ENCODE assay signal across 12 mouse cellular contexts in the genomic region with DNA sequence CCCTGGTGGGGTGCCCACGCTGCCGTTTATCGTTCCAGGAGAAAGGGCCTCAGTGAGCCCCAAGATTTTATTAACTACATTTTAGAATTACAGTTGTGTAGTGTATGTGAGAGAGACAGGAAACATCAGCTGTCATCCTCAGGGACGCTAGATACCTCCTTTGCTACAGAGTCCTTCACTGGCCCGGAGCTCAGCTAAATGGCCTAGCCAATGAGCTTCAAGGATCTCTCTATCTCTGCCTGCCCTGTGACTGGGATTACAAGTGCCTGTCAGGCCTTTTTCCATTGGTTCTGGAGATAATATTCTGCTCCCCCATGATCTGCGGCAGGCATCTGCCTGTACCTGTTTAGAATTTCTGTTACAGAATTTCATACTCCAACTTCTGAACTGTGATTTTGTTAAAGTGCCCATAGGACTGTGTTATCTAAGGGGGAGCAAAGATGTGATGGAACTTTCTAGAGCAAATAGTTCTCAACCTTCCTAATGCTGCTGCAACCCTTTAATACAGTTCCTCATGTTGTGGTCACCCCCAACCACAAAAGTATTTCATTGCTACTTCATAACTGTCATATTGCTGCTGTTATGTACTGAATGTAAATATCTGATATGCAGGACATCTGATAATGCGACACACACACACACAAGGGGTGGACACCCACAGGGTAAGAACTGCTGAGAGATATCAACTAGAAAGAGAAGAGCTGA. TPM values are rescaled to one million over a fixed set of nuclear protein-coding genes. Genes with fewer than 3 reads are reported as not detected.
DNase-seq lines count a peak whose midpoint lies in the region; ATAC-seq and TF ChIP-seq lines count a peak whose summit lies in the region.
"Had no signal": no experiment of that assay in that cellular context is flagged by ENCODE, and none has a peak within 500 bp of the region (broad histone marks: within the 10 kb centered on the region; RNA-seq: fewer than 3 reads in every experiment).

No protein-coding gene starts in this region.

- no peaks in the 10 kb centered on the region for H3K27me3 ChIP-seq in ES-Bruce4 (ENCODE audit: control insufficient read depth, insufficient read depth, low read length, poor library complexity, severe bottlenecking)
- H3K27me3 ChIP-seq in liver, embryonic 16.5 days (ENCODE audit: control insufficient read depth, insufficient read depth, low read depth, low read length): no peaks in the 10 kb centered on the region; the same call in 1 of the 2 replicates

- H3K9me3 ChIP-seq in ES-Bruce4 (replicated peaks; ENCODE audit: control insufficient read depth, insufficient read depth, low read length, poor library complexity, severe bottlenecking): no peaks in the 10 kb centered on the region
- H3K9me3 ChIP-seq in liver, embryonic 16.5 days (replicated peaks; ENCODE audit: control insufficient read depth, low read length): no peaks in the 10 kb centered on the region
- H3K9me3 ChIP-seq: hindbrain, embryonic 10.5 days had no signal

- H3K4me1 ChIP-seq in ES-Bruce4 (ENCODE audit: control insufficient read depth, insufficient read depth, low read length): peaks cover 20% of the 10 kb centered on the region
- H3K4me1 ChIP-seq in liver, embryonic 16.5 days (ENCODE audit: control insufficient read depth, low read depth, low read length): peaks cover 6% of the 10 kb centered on the region; the same call in 1 of the 2 replicates

- WGBS in liver, embryonic 16.5 days (ENCODE audit: insufficient replicate concordance): 44% methylated on average over 7 of the region's 7 CpGs

- H3K4me2 ChIP-seq in liver, embryonic 16.5 days (ENCODE audit: low read depth, low read length): no peak overlapping the region

- TF ChIP-seq CTCF in layer of hippocampus, adult 2 months (conservative IDR thresholded peaks at IDR 0.05): no peak
- TF ChIP-seq CTCF in ES-Bruce4 (IDR thresholded peaks at IDR 0.05; ENCODE audit: low read depth, low read length): no peak

- TF ChIP-seq POLR2A in ES-Bruce4 (IDR thresholded peaks at IDR 0.05; ENCODE audit: insufficient read depth, low read length): no peak

- no peak for DNase-seq in layer of hippocampus, adult 2 months (ENCODE audit: low spot score in 2 of 2)
- DNase-seq in layer of hippocampus, adult 9-11 months: no peak
- peak; percentile 50 for DNase-seq in adrenal gland, adult 8-10 months
- no peak for DNase-seq in ovary, postnatal 36 days (ENCODE audit: low spot score)
- DNase-seq: embryo, embryonic 11 days; kidney, adult 11 months; right cerebral cortex, postnatal 4 days had no signal

- no peak for ATAC-seq in liver, embryonic 16.5 days (ENCODE audit: low read depth)
- ATAC-seq in erythroid progenitor cell, adult 5-6 weeks (replicated peaks; ENCODE audit: low FRiP score, poor library complexity, severe bottlenecking): no peak

- H3K27ac ChIP-seq in layer of hippocampus, adult 2 months: peak overlapping the region; percentile 59; the same call in 1 of the 2 replicates
- peak overlapping the region; percentile 99 for H3K27ac ChIP-seq in ES-Bruce4 (ENCODE audit: insufficient read depth, low read length)
- peak overlapping the region; percentile 14; the same call in 1 of the 2 replicates for H3K27ac ChIP-seq in liver, embryonic 16.5 days (ENCODE audit: low read length)
- H3K27ac ChIP-seq: hindbrain, embryonic 10.5 days had no signal

- no peak for TF ChIP-seq EP300 in ES-Bruce4 (IDR thresholded peaks at IDR 0.05; ENCODE audit: insufficient read depth, low read depth, low read length)

- peaks cover under 1% of the 10 kb centered on the region for H3K36me3 ChIP-seq in ES-Bruce4 (ENCODE audit: control insufficient read depth, insufficient read depth, low read length, poor library complexity, severe bottlenecking)
- no peaks in the 10 kb centered on the region for H3K36me3 ChIP-seq in liver, embryonic 16.5 days (ENCODE audit: control insufficient read depth, insufficient read depth)

- no peak overlapping the region for H3K9ac ChIP-seq in ES-Bruce4 (ENCODE audit: low read depth, poor library complexity, severe bottlenecking)
- no peak overlapping the region for H3K9ac ChIP-seq in liver, embryonic 16.5 days (ENCODE audit: low read depth, low read length)

- H3K4me3 ChIP-seq in layer of hippocampus, adult 2 months: no peak overlapping the region
- H3K4me3 ChIP-seq in ES-Bruce4 (ENCODE audit: low read depth, low read length): no peak overlapping the region
- H3K4me3 ChIP-seq in liver, embryonic 16.5 days (ENCODE audit: low read depth, low read length): no peak overlapping the region
- H3K4me3 ChIP-seq: hindbrain, embryonic 10.5 days; myocyte had no signal

RNA-seq across cellular contexts. Expression of gene Psma6, which starts 3.2 kb away (rescaled TPM):
- total RNA-seq in layer of hippocampus, adult 2 months (2021): 100 to 1,000 TPM; 128 to 146 TPM
- 308 and 323 TPM in 2 replicates for polyA plus RNA-seq in ES-Bruce4 (2011; ENCODE audit: insufficient read depth, insufficient read length, low read depth, missing spikeins)
- 100 to 1,000 TPM; 196 to 232 (median 214) TPM for total RNA-seq in adrenal gland, adult 8-10 months (2022)
- polyA plus RNA-seq in liver, embryonic 16.5 days (2015; fragmentation: Nextera tagmentation; extraction: Ambion mirVana): 163 and 178 TPM in 2 replicates
- 104 and 111 TPM in 2 replicates for total RNA-seq in erythroid progenitor cell, adult 5-6 weeks (2015; ENCODE audit: low replicate concordance)
- total RNA-seq in erythroid progenitor cell, adult 5-6 weeks (2017; ENCODE audit: low replicate concordance): 66.7 and 125 TPM in 2 replicates

Comparison
In these comparisons a context has a peak if more than half of its experiments do, and no peak if none do; other contexts are left out.
1. H3K27ac ChIP-seq: peak in every context shown above with its lines; median percentile 99 in ES-Bruce4; 59 in layer of hippocampus, adult 2 months; 14 in liver, embryonic 16.5 days.